20 mouse cellular contexts compared by ENCODE assay signal in genomic region chr4:125313252-125313651, GRCm38 (mm10).
A peak's percentile ranks its signal among the peaks of the same experiment; 100 is the strongest.
DNase-seq lines count a peak whose midpoint lies in the region; ATAC-seq and TF ChIP-seq lines count a peak whose summit lies in the region.
"Had no signal": no experiment of that assay in that cellular context is flagged by ENCODE, and none has a peak within 500 bp of the region (broad histone marks: within the 10 kb centered on the region; RNA-seq: fewer than 3 reads in every experiment).

No protein-coding gene starts in this region.

- H3K9me3 ChIP-seq in hindbrain, embryonic 16.5 days (ENCODE audit: control insufficient read depth, low read length), result no peaks in the 10 kb centered on the region
- H3K9me3 ChIP-seq in hindbrain, postnatal 0 days (ENCODE audit: low read length), result no peaks in the 10 kb centered on the region
- H3K9me3 ChIP-seq in forebrain, embryonic 15.5 days, result no peaks in the 10 kb centered on the region
- H3K9me3 ChIP-seq: embryonic facial prominence, embryonic 12.5 days; limb, embryonic 15.5 days; liver, embryonic 15.5 days had no signal

- H3K4me2 ChIP-seq in hindbrain, embryonic 16.5 days (ENCODE audit: low read length), result peak overlapping the region; percentile 7; the same call in 1 of the 2 replicates
- H3K4me2 ChIP-seq in hindbrain, postnatal 0 days (ENCODE audit: low read depth, low read length), result no peak overlapping the region
- no peak overlapping the region for H3K4me2 ChIP-seq in forebrain, embryonic 15.5 days (replicated peaks)
- H3K4me2 ChIP-seq: embryonic facial prominence, embryonic 12.5 days; limb, embryonic 15.5 days; liver, embryonic 15.5 days; midbrain, embryonic 11.5 days had no signal

- no peak overlapping the region for H3K4me3 ChIP-seq in hindbrain, embryonic 16.5 days (ENCODE audit: low read length)
- H3K4me3 ChIP-seq in hindbrain, postnatal 0 days (ENCODE audit: low read length), result no peak overlapping the region
- no peak overlapping the region for H3K4me3 ChIP-seq in forebrain, embryonic 15.5 days
- H3K4me3 ChIP-seq: embryonic facial prominence, embryonic 12.5 days; erythroblast, embryonic 14.5 days; heart, adult 2 months; limb, embryonic 15.5 days; liver, embryonic 15.5 days had no signal

- H3K4me1 ChIP-seq in hindbrain, embryonic 16.5 days (ENCODE audit: control insufficient read depth, insufficient read depth, low read depth, low read length), result peaks cover 9% of the 10 kb centered on the region
- H3K4me1 ChIP-seq in hindbrain, postnatal 0 days (ENCODE audit: insufficient read depth, low read length), result peaks cover 14% of the 10 kb centered on the region
- peaks cover 42% of the 10 kb centered on the region for H3K4me1 ChIP-seq in forebrain, embryonic 15.5 days
- H3K4me1 ChIP-seq: embryonic facial prominence, embryonic 12.5 days; limb, embryonic 15.5 days; liver, embryonic 15.5 days had no signal

- no peak overlapping the region for H3K9ac ChIP-seq in hindbrain, embryonic 16.5 days (ENCODE audit: low read depth, low read length)
- no peak overlapping the region for H3K9ac ChIP-seq in hindbrain, postnatal 0 days (replicated peaks; ENCODE audit: low read length)
- H3K9ac ChIP-seq in forebrain, embryonic 15.5 days (replicated peaks), result no peak overlapping the region
- H3K9ac ChIP-seq: embryonic facial prominence, embryonic 12.5 days; limb, embryonic 15.5 days; liver, embryonic 15.5 days had no signal

- no peaks in the 10 kb centered on the region; the same call in 1 of the 2 replicates for H3K27me3 ChIP-seq in hindbrain, embryonic 16.5 days (replicated peaks; ENCODE audit: control insufficient read depth, insufficient read depth, low read length)
- no peaks in the 10 kb centered on the region for H3K27me3 ChIP-seq in hindbrain, postnatal 0 days (ENCODE audit: insufficient read depth, low read length)
- H3K27me3 ChIP-seq in forebrain, embryonic 15.5 days, result no peaks in the 10 kb centered on the region
- H3K27me3 ChIP-seq: embryonic facial prominence, embryonic 12.5 days; liver, embryonic 15.5 days had no signal

- 3% methylated on average over 11 of the region's 11 CpGs for WGBS in hindbrain, embryonic 16.5 days
- WGBS in hindbrain, postnatal 0 days, result 4% methylated on average over 11 of the region's 11 CpGs
- WGBS in forebrain, embryonic 15.5 days, result 2% methylated on average over 11 of the region's 11 CpGs

- no peak for TF ChIP-seq CTCF in hindbrain, postnatal 0 days (IDR thresholded peaks at IDR 0.05; ENCODE audit: low read depth)

- ATAC-seq in hindbrain, embryonic 16.5 days, result no peak
- ATAC-seq in hindbrain, postnatal 0 days, result no peak
- ATAC-seq in forebrain, embryonic 15.5 days (replicated peaks), result no peak

- intact Hi-C loops in gastrocnemius, postnatal 36 days (cut with DNase I), result no loop called here

- H3K36me3 ChIP-seq in hindbrain, embryonic 16.5 days (ENCODE audit: control insufficient read depth, insufficient read depth, low read length), result no peaks in the 10 kb centered on the region
- H3K36me3 ChIP-seq in hindbrain, postnatal 0 days (ENCODE audit: insufficient read depth, low read length), result no peaks in the 10 kb centered on the region
- H3K36me3 ChIP-seq in forebrain, embryonic 15.5 days, result no peaks in the 10 kb centered on the region
- H3K36me3 ChIP-seq: embryonic facial prominence, embryonic 12.5 days; limb, embryonic 15.5 days; liver, embryonic 15.5 days had no signal

- H3K27ac ChIP-seq in hindbrain, embryonic 16.5 days (ENCODE audit: low read depth, low read length), result no peak overlapping the region
- H3K27ac ChIP-seq in hindbrain, postnatal 0 days, result no peak overlapping the region
- H3K27ac ChIP-seq in forebrain, embryonic 15.5 days (replicated peaks), result 0 out of 2 replicates have a peak overlapping the region, but pooled peaks have one; percentile 11
- H3K27ac ChIP-seq: embryonic facial prominence, embryonic 12.5 days; heart, adult 2 months; kidney, postnatal 0 days; limb, embryonic 15.5 days; liver, embryonic 15.5 days; macrophage had no signal

- no peak for DNase-seq in hindbrain, postnatal 0 days (ENCODE audit: low spot score)
- peak; percentile 53 for DNase-seq in WW6 (ENCODE audit: low read depth, low spot score)
- DNase-seq in ovary, postnatal 36 days (ENCODE audit: low spot score), result no peak
- DNase-seq in gastrocnemius, postnatal 36 days, result no peak
- DNase-seq in thymus, postnatal 36 days, result no peak
- DNase-seq: adrenal gland, postnatal 36 days; cerebellum, adult 2 months; gastrocnemius, postnatal 14 days; heart, adult 2 months; heart, postnatal 36 days; kidney, adult 18-20 months had no signal
